Mouse (Mus musculus) yolk sac, embryonic 10.5 days (tissue): ENCODE results near the gene Ppm1l.

Experiments
- DNase-seq: peaks from one replicate; pipeline ENCODE4 v3.0.0-alpha.2; 2017; ENCODE audit warnings: low spot score

The Ppm1l gene

GRCm38 (mm10) chr3:69490981-69491681 lies 174.5 kb downstream of the Ppm1l start:
- no peak for DNase-seq

- DNase-seq, result no peak
Measured at GRCm38 (mm10) chr3:69494233-69495010, 177.8 kb downstream of the Ppm1l start.

GRCm38 (mm10) chr3:69497178-69497577 lies 180.5 kb downstream of the Ppm1l start:
- no peak for DNase-seq

GRCm38 (mm10) chr3:69502009-69502408 lies 185.3 kb downstream of the Ppm1l start:
- DNase-seq, result peak; percentile 17

- no peak for DNase-seq
Measured at GRCm38 (mm10) chr3:69502527-69502926, 185.9 kb downstream of the Ppm1l start.

- DNase-seq, result no peak
Measured at GRCm38 (mm10) chr3:69505090-69505489, 188.4 kb downstream of the Ppm1l start.

- DNase-seq, result no peak
Measured at GRCm38 (mm10) chr3:69506352-69506751, 189.7 kb downstream of the Ppm1l start.

- no peak for DNase-seq
Measured at GRCm38 (mm10) chr3:69509411-69509952, 192.8 kb downstream of the Ppm1l start.

- DNase-seq, result peak; percentile 26
Measured at GRCm38 (mm10) chr3:69511881-69512280, 195.2 kb downstream of the Ppm1l start.

- DNase-seq, result no peak
Measured at GRCm38 (mm10) chr3:69512402-69512801, 195.7 kb downstream of the Ppm1l start.

GRCm38 (mm10) chr3:69515730-69516350 lies 199.2 kb downstream of the Ppm1l start:
- no peak for DNase-seq

GRCm38 (mm10) chr3:69519188-69519587 lies 202.5 kb downstream of the Ppm1l start:
- DNase-seq, result no peak

GRCm38 (mm10) chr3:69519789-69520558 lies 203.3 kb downstream of the Ppm1l start:
- no peak for DNase-seq

GRCm38 (mm10) chr3:69522270-69522669 lies 205.6 kb downstream of the Ppm1l start:
- no peak for DNase-seq

- DNase-seq, result no peak
Measured at GRCm38 (mm10) chr3:69524356-69525071, 207.9 kb downstream of the Ppm1l start.

GRCm38 (mm10) chr3:69525072-69525529 lies 208.4 kb downstream of the Ppm1l start:
- DNase-seq, result no peak

GRCm38 (mm10) chr3:69527384-69527783 lies 210.7 kb downstream of the Ppm1l start:
- no peak for DNase-seq

- no peak for DNase-seq
Measured at GRCm38 (mm10) chr3:69529576-69529975, 212.9 kb downstream of the Ppm1l start.

- no peak for DNase-seq
Measured at GRCm38 (mm10) chr3:69531511-69531910, 214.8 kb downstream of the Ppm1l start.

GRCm38 (mm10) chr3:69532687-69533086 lies 216.0 kb downstream of the Ppm1l start:
- DNase-seq, result no peak

GRCm38 (mm10) chr3:69535486-69535885 lies 218.8 kb downstream of the Ppm1l start:
- no peak for DNase-seq
